Mouse (Mus musculus) megakaryocyte, adult 5-6 weeks (primary cell): Measurements from ENCODE around the gene Dnah17. TPM values are rescaled to one million over a fixed set of nuclear protein-coding genes. Genes with fewer than 3 reads are reported as not detected.
A peak's percentile ranks its signal among the peaks of the same experiment; 100 is the strongest.

Experiments
- ATAC-seq: 2 replicates; pipeline ENCODE4 v1.8.0; 2016; ENCODE audit warnings: mild to moderate bottlenecking, inconsistent platforms; ENCODE audit not compliant: poor library complexity, severe bottlenecking
- total RNA-seq, 2 experiments: library from RNA; stranded (forward) in 1 of 2; stranded (reverse) in 1 of 2; fragments of 153-499, 151-499 nt in 1 of 2; fragments of 221-1000, 200-1000 nt in 1 of 2; gene quantifications; 2 replicates each; pipeline versions ENCODE4 v1.2.3 to v1.2.4; 2015 to 2017

Gene Dnah17
- total RNA-seq, 2 experiments from 2014 or later: under 0.01 TPM

- no peak for ATAC-seq
Measured at GRCm38 (mm10) chr11:118031134-118031533, 99.3 kb downstream of the Dnah17 start.

GRCm38 (mm10) chr11:118029170-118029569 is 101.3 kb downstream of the Dnah17 start:
- ATAC-seq: no peak

- ATAC-seq: no peak
Measured at GRCm38 (mm10) chr11:118024111-118024510, 106.3 kb downstream of the Dnah17 start.

GRCm38 (mm10) chr11:118023475-118023874 is 107.0 kb downstream of the Dnah17 start:
- no peak for ATAC-seq

- peak; percentile 92 for ATAC-seq
Measured at GRCm38 (mm10) chr11:118021806-118022205, 108.6 kb downstream of the Dnah17 start.

- no peak for ATAC-seq
Measured at GRCm38 (mm10) chr11:118018328-118018727, 112.1 kb downstream of the Dnah17 start.

GRCm38 (mm10) chr11:118015381-118016145 is 114.9 kb downstream of the Dnah17 start:
- peak; percentile 81 for ATAC-seq

- ATAC-seq: peak; percentile 48
Measured at GRCm38 (mm10) chr11:118014391-118014995, 115.9 kb downstream of the Dnah17 start.

GRCm38 (mm10) chr11:118013339-118013738 is 117.1 kb downstream of the Dnah17 start:
- no peak for ATAC-seq

GRCm38 (mm10) chr11:118012595-118012994 is 117.8 kb downstream of the Dnah17 start:
- no peak for ATAC-seq

- ATAC-seq: no peak
Measured at GRCm38 (mm10) chr11:118009865-118010571, 120.4 kb downstream of the Dnah17 start.

- ATAC-seq: no peak
Measured at GRCm38 (mm10) chr11:118008843-118009242, 121.6 kb downstream of the Dnah17 start.

- no peak for ATAC-seq
Measured at GRCm38 (mm10) chr11:118008144-118008805, 122.2 kb downstream of the Dnah17 start.

- ATAC-seq: no peak
Measured at GRCm38 (mm10) chr11:118007460-118008143, 122.8 kb downstream of the Dnah17 start.

GRCm38 (mm10) chr11:118004217-118004616 is 126.2 kb downstream of the Dnah17 start:
- ATAC-seq: no peak

GRCm38 (mm10) chr11:118003718-118004117 is 126.7 kb downstream of the Dnah17 start:
- ATAC-seq: no peak

GRCm38 (mm10) chr11:118003176-118003575 is 127.3 kb downstream of the Dnah17 start:
- ATAC-seq: no peak

GRCm38 (mm10) chr11:118000565-118001215 is 129.7 kb downstream of the Dnah17 start:
- ATAC-seq: peak; percentile 78

- no peak for ATAC-seq
Measured at GRCm38 (mm10) chr11:118000083-118000482, 130.4 kb downstream of the Dnah17 start.
